Mouse (Mus musculus) gastrocnemius, postnatal 10 days (tissue): ENCODE data around the gene Ephb4. TPM values are rescaled to one million over a fixed set of nuclear protein-coding genes. Genes with fewer than 3 reads are reported as not detected.

Source experiments
- DNase-seq: peaks from one replicate; pipeline ENCODE4 v3.0.0; 2021; ENCODE audit warnings: mixed read lengths
- long read RNA-seq, 2 experiments: library from polyadenylated mRNA; stranded (forward); transcript quantifications; one replicate each; pipeline ENCODE4 v2.0.0; 2021
- total RNA-seq, 2 experiments: library from RNA; stranded (reverse); gene quantifications; 2 replicates each; pipeline ENCODE4 v1.2.3; 2021

Gene Ephb4
- 10 to 100 TPM; 30.6 to 38.8 TPM for total RNA-seq
- long read RNA-seq, experiment 1, full-length matches to known transcripts: 76 of 96 reads
- long read RNA-seq, experiment 1, partial matches to known transcripts: 17 of 96 reads
- long read RNA-seq, experiment 1, other reads (novel, unspliced or antisense): 3 of 96 reads
- long read RNA-seq, experiment 2, full-length matches to known transcripts: 46 of 54 reads
- long read RNA-seq, experiment 2, partial matches to known transcripts: 5 of 54 reads
- long read RNA-seq, experiment 2, other reads (novel, unspliced or antisense): 3 of 54 reads

GRCm38 (mm10) chr5:137349384-137350204 is at the start of gene Ephb4:
Ephb4 (plus strand) TSS chr5:137350109.
- peak; percentile 85 for DNase-seq

- no peak for DNase-seq
Measured at GRCm38 (mm10) chr5:137301253-137301652, 48.7 kb upstream of the Ephb4 start.

- DNase-seq: no peak
Measured at GRCm38 (mm10) chr5:137303609-137304008, 46.3 kb upstream of the Ephb4 start.

GRCm38 (mm10) chr5:137304165-137304564 is 45.7 kb upstream of the Ephb4 start:
- DNase-seq: no peak

- no peak for DNase-seq
Measured at GRCm38 (mm10) chr5:137304816-137305215, 45.1 kb upstream of the Ephb4 start.

- no peak for DNase-seq
Measured at GRCm38 (mm10) chr5:137305822-137306221, 44.1 kb upstream of the Ephb4 start.

GRCm38 (mm10) chr5:137306439-137307005 is 43.4 kb upstream of the Ephb4 start:
- no peak for DNase-seq

GRCm38 (mm10) chr5:137307071-137307912 is 42.6 kb upstream of the Ephb4 start, which contains the start of gene Srrt:
Srrt (minus strand) TSS chr5:137307674.
- DNase-seq: peak; percentile 89

- DNase-seq: no peak
Measured at GRCm38 (mm10) chr5:137308356-137308755, 41.6 kb upstream of the Ephb4 start.

GRCm38 (mm10) chr5:137313466-137314192 is 36.3 kb upstream of the Ephb4 start:
- no peak for DNase-seq

GRCm38 (mm10) chr5:137314193-137315083 is 35.5 kb upstream of the Ephb4 start, which contains the start of gene Trip6:
Trip6 (minus strand) TSS chr5:137314404.
- peak; percentile 92 for DNase-seq

- peak; percentile 61 for DNase-seq
Measured at GRCm38 (mm10) chr5:137315084-137315903, 34.6 kb upstream of the Ephb4 start.

- DNase-seq: no peak
Measured at GRCm38 (mm10) chr5:137317361-137317760, 32.5 kb upstream of the Ephb4 start.

GRCm38 (mm10) chr5:137318570-137318969 is 31.3 kb upstream of the Ephb4 start:
- no peak for DNase-seq

GRCm38 (mm10) chr5:137320996-137321395 is 28.9 kb upstream of the Ephb4 start:
- no peak for DNase-seq

- no peak for DNase-seq
Measured at GRCm38 (mm10) chr5:137330910-137331309, 19.0 kb upstream of the Ephb4 start.

- DNase-seq: no peak
Measured at GRCm38 (mm10) chr5:137332857-137333511, 16.9 kb upstream of the Ephb4 start.

GRCm38 (mm10) chr5:137333512-137334174 is 16.3 kb upstream of the Ephb4 start, which contains the start of gene Slc12a9:
Slc12a9 (minus strand) TSS chr5:137333597.
- DNase-seq: peak; percentile 95
